Mouse (Mus musculus): ENCODE results near the gene Kcnma1. TPM values are rescaled to one million over a fixed set of nuclear protein-coding genes. Genes with fewer than 3 reads are reported as not detected.

The Kcnma1 gene
- polyA plus RNA-seq, 1 experiment: 1.7 TPM

- Histone ChIP-seq H3K4me1 (ENCODE audit: control insufficient read depth, insufficient read depth, low read length) (no peaks in the 10 kb centered on the region), H3K4me3 (ENCODE audit: insufficient read depth, low read depth, low read length) (no peak overlapping the region), H3K36me3 (ENCODE audit: control insufficient read depth, insufficient read depth, low read length) (no peaks in the 10 kb centered on the region), H3K27me3 (replicated peaks; ENCODE audit: control insufficient read depth, insufficient read depth, low read length) (no peaks in the 10 kb centered on the region), H3K27ac (ENCODE audit: insufficient read depth, low read depth, low read length) (no peak overlapping the region)
- no peak for TF ChIP-seq POLR2A (IDR thresholded peaks at IDR 0.05; ENCODE audit: low read depth, low read length)
- no peak for TF ChIP-seq CTCF (conservative IDR thresholded peaks at IDR 0.05; ENCODE audit: insufficient read depth, insufficient read length, low read depth, low read length)
- WGBS: 43% methylated on average over 2 of the region's 2 CpGs
- no peak for DNase-seq
Observed at GRCm38 (mm10) chr14:23729377-23729776, 284.9 kb downstream of the Kcnma1 start.

- DNase-seq: no peak
- WGBS: 77% methylated on average over 7 of the region's 7 CpGs
- TF ChIP-seq POLR2A (IDR thresholded peaks at IDR 0.05; ENCODE audit: low read depth, low read length) (no peak), CTCF (conservative IDR thresholded peaks at IDR 0.05; ENCODE audit: insufficient read depth, insufficient read length, low read depth, low read length) (no peak)
- no peak overlapping the region for H3K27ac ChIP-seq (ENCODE audit: insufficient read depth, low read depth, low read length)
- H3K4me3 ChIP-seq (ENCODE audit: insufficient read depth, low read depth, low read length): no peak overlapping the region
- H3K4me1 ChIP-seq (ENCODE audit: control insufficient read depth, insufficient read depth, low read length): no peaks in the 10 kb centered on the region
- no peaks in the 10 kb centered on the region for H3K36me3 ChIP-seq (ENCODE audit: control insufficient read depth, insufficient read depth, low read length)
- no peaks in the 10 kb centered on the region for H3K27me3 ChIP-seq (replicated peaks; ENCODE audit: control insufficient read depth, insufficient read depth, low read length)
Observed at GRCm38 (mm10) chr14:23723701-23724430, 290.4 kb downstream of the Kcnma1 start.

- H3K27me3 ChIP-seq (replicated peaks; ENCODE audit: control insufficient read depth, insufficient read depth, low read length): no peaks in the 10 kb centered on the region
- no peak overlapping the region for H3K27ac ChIP-seq (ENCODE audit: insufficient read depth, low read depth, low read length)
- H3K36me3 ChIP-seq (ENCODE audit: control insufficient read depth, insufficient read depth, low read length): no peaks in the 10 kb centered on the region
- H3K4me1 ChIP-seq (ENCODE audit: control insufficient read depth, insufficient read depth, low read length): no peaks in the 10 kb centered on the region
- no peak overlapping the region for H3K4me3 ChIP-seq (ENCODE audit: insufficient read depth, low read depth, low read length)
- DNase-seq: no peak
- no peak for TF ChIP-seq POLR2A (IDR thresholded peaks at IDR 0.05; ENCODE audit: low read depth, low read length)
- TF ChIP-seq CTCF (conservative IDR thresholded peaks at IDR 0.05; ENCODE audit: insufficient read depth, insufficient read length, low read depth, low read length): no peak
- 79% methylated on average over 3 of the region's 3 CpGs for WGBS
Observed at GRCm38 (mm10) chr14:23719246-23719645, 295.0 kb downstream of the Kcnma1 start.

GRCm38 (mm10) chr14:23718667-23719066, 295.6 kb downstream of the Kcnma1 start:
- no peak overlapping the region for H3K4me3 ChIP-seq (ENCODE audit: insufficient read depth, low read depth, low read length)
- WGBS: 81% methylated on average over 6 of the region's 6 CpGs
- no peaks in the 10 kb centered on the region for H3K36me3 ChIP-seq (ENCODE audit: control insufficient read depth, insufficient read depth, low read length)
- H3K27me3 ChIP-seq (replicated peaks; ENCODE audit: control insufficient read depth, insufficient read depth, low read length): no peaks in the 10 kb centered on the region
- no peaks in the 10 kb centered on the region for H3K4me1 ChIP-seq (ENCODE audit: control insufficient read depth, insufficient read depth, low read length)
- TF ChIP-seq POLR2A (IDR thresholded peaks at IDR 0.05; ENCODE audit: low read depth, low read length): no peak
- no peak for TF ChIP-seq CTCF (conservative IDR thresholded peaks at IDR 0.05; ENCODE audit: insufficient read depth, insufficient read length, low read depth, low read length)
- no peak overlapping the region for H3K27ac ChIP-seq (ENCODE audit: insufficient read depth, low read depth, low read length)
- no peak for DNase-seq

GRCm38 (mm10) chr14:23714396-23715131, 299.7 kb downstream of the Kcnma1 start:
- H3K27me3 ChIP-seq (replicated peaks; ENCODE audit: control insufficient read depth, insufficient read depth, low read length): no peaks in the 10 kb centered on the region
- no peak overlapping the region for H3K4me3 ChIP-seq (ENCODE audit: insufficient read depth, low read depth, low read length)
- TF ChIP-seq POLR2A (IDR thresholded peaks at IDR 0.05; ENCODE audit: low read depth, low read length) (no peak), CTCF (conservative IDR thresholded peaks at IDR 0.05; ENCODE audit: insufficient read depth, insufficient read length, low read depth, low read length) (no peak)
- WGBS: 60% methylated on average over 7 of the region's 7 CpGs
- no peaks in the 10 kb centered on the region for H3K4me1 ChIP-seq (ENCODE audit: control insufficient read depth, insufficient read depth, low read length)
- no peak overlapping the region for H3K27ac ChIP-seq (ENCODE audit: insufficient read depth, low read depth, low read length)
- no peaks in the 10 kb centered on the region for H3K36me3 ChIP-seq (ENCODE audit: control insufficient read depth, insufficient read depth, low read length)
- DNase-seq: no peak

- Histone ChIP-seq H3K36me3 (ENCODE audit: control insufficient read depth, insufficient read depth, low read length) (no peaks in the 10 kb centered on the region), H3K27me3 (replicated peaks; ENCODE audit: control insufficient read depth, insufficient read depth, low read length) (no peaks in the 10 kb centered on the region), H3K27ac (ENCODE audit: insufficient read depth, low read depth, low read length) (no peak overlapping the region), H3K4me1 (ENCODE audit: control insufficient read depth, insufficient read depth, low read length) (no peaks in the 10 kb centered on the region), H3K4me3 (ENCODE audit: insufficient read depth, low read depth, low read length) (no peak overlapping the region)
- DNase-seq: no peak
- WGBS: 89% methylated on average over 5 of the region's 5 CpGs
- no peak for TF ChIP-seq CTCF (conservative IDR thresholded peaks at IDR 0.05; ENCODE audit: insufficient read depth, insufficient read length, low read depth, low read length)
- TF ChIP-seq POLR2A (IDR thresholded peaks at IDR 0.05; ENCODE audit: low read depth, low read length): no peak
Observed at GRCm38 (mm10) chr14:23712891-23713290, 301.4 kb downstream of the Kcnma1 start.

- H3K36me3 ChIP-seq (ENCODE audit: control insufficient read depth, insufficient read depth, low read length): no peaks in the 10 kb centered on the region
- TF ChIP-seq POLR2A (IDR thresholded peaks at IDR 0.05; ENCODE audit: low read depth, low read length) (no peak), CTCF (conservative IDR thresholded peaks at IDR 0.05; ENCODE audit: insufficient read depth, insufficient read length, low read depth, low read length) (no peak)
- DNase-seq: no peak
- no peaks in the 10 kb centered on the region for H3K27me3 ChIP-seq (replicated peaks; ENCODE audit: control insufficient read depth, insufficient read depth, low read length)
- H3K4me3 ChIP-seq (ENCODE audit: insufficient read depth, low read depth, low read length): no peak overlapping the region
- H3K27ac ChIP-seq (ENCODE audit: insufficient read depth, low read depth, low read length): no peak overlapping the region
- H3K4me1 ChIP-seq (ENCODE audit: control insufficient read depth, insufficient read depth, low read length): no peaks in the 10 kb centered on the region
- 83% methylated on average over 7 of the region's 7 CpGs for WGBS
Observed at GRCm38 (mm10) chr14:23710954-23711353, 303.3 kb downstream of the Kcnma1 start.
